In the genomic region with DNA sequence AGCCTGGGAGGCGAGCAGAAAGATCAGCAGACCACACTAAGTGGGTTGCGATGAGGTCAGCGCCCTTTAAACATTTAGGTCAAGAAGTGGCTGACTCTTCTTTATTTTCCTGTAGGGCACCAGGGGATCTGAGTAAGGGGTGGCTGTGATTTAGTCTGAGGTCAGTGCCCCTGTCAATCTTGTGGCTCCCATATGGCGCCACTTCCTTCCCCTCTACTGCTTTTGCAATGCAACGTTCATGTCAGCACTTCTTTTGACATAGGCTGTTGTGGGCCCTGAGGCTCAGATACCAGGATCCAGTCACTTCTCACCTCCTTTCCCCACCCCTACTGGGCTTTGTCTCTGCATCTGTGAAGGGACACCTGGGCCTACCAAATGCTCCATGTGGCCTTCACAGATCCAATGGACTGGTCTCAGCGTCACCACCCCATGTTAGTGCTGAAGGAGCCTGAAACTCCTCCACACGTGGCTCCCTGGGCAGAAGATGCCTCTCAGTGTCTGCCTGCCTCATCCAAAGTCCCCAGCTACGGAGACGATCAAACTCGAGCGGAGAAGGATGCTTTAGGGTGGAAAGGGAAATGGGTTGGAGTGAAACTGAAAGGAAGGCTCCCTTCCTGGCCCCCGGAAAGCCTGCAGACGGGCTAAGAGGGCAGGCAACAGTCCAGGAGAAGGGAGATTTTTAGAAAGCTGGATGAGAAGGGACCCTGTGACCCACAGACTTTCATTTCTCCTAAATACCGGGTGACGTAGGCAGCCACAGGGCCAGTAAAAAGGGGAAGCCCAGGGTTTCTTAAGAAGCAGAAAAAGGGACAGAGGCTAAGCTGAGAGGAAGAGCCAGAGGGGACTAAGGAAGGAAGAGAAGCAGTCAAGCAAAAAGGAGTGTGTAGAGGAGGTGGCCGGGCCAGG, we compare ENCODE assay signal across 8 mouse cellular contexts. TPM values are rescaled to one million over a fixed set of nuclear protein-coding genes. Genes with fewer than 3 reads are reported as not detected.
DNase-seq lines count a peak whose midpoint lies in the region; ATAC-seq and TF ChIP-seq lines count a peak whose summit lies in the region.

No protein-coding gene starts in this region.

- ATAC-seq in kidney, embryonic 14.5 days (ENCODE audit: low FRiP score, low TSS enrichment): no peak
- ATAC-seq in neutrophil, adult 5-6 weeks (ENCODE audit: extremely low read depth, insufficient number of reproducible peaks, low FRiP score, poor library complexity, severe bottlenecking): peak; percentile 75
- no peak for ATAC-seq in hindbrain, embryonic 13.5 days (ENCODE audit: low FRiP score)

- no peak for TF ChIP-seq CTCF in liver, adult 2 months (IDR thresholded peaks at IDR 0.05; ENCODE audit: low read depth, low read length)

- TF ChIP-seq POLR2A in liver, adult 2 months (IDR thresholded peaks at IDR 0.05; ENCODE audit: extremely low read depth, insufficient read depth, low read length): no peak

- peak; percentile 28 for DNase-seq in kidney, adult 11 months
- peak; percentile 67 for DNase-seq in heart, adult 8-10 months (ENCODE audit: low spot score)
- DNase-seq in liver, adult 2 months (ENCODE audit: extremely low read depth, low read depth, low spot score): peak; percentile 58
- no peak for DNase-seq in ovary, postnatal 14 days (ENCODE audit: low spot score)
- no peak for DNase-seq in thymus, adult 18-20 months

- H3K9me3 ChIP-seq in kidney, embryonic 14.5 days (ENCODE audit: control insufficient read depth, low read length): no peaks in the 10 kb centered on the region
- no peaks in the 10 kb centered on the region for H3K9me3 ChIP-seq in hindbrain, embryonic 13.5 days

- no peak overlapping the region for H3K4me2 ChIP-seq in kidney, embryonic 14.5 days (replicated peaks; ENCODE audit: low read depth, low read length)
- no peak overlapping the region for H3K4me2 ChIP-seq in hindbrain, embryonic 13.5 days

- no peak overlapping the region for H3K9ac ChIP-seq in kidney, embryonic 14.5 days (ENCODE audit: low read depth, low read length)
- H3K9ac ChIP-seq in liver, adult 2 months (ENCODE audit: low read depth, low read length): peak overlapping the region; percentile 55
- H3K9ac ChIP-seq in hindbrain, embryonic 13.5 days: no peak overlapping the region

- WGBS in kidney, embryonic 14.5 days: 38% methylated on average over 16 of the region's 16 CpGs
- 65% methylated on average over 16 of the region's 16 CpGs for WGBS in liver, adult 2 months
- WGBS in hindbrain, embryonic 13.5 days: 42% methylated on average over 16 of the region's 16 CpGs

- no peaks in the 10 kb centered on the region for H3K36me3 ChIP-seq in kidney, embryonic 14.5 days (ENCODE audit: control insufficient read depth, insufficient read depth, low read length)
- no peaks in the 10 kb centered on the region for H3K36me3 ChIP-seq in liver, adult 2 months (ENCODE audit: control insufficient read depth, insufficient read depth, low read length)
- H3K36me3 ChIP-seq in hindbrain, embryonic 13.5 days: no peaks in the 10 kb centered on the region

- no peak overlapping the region for H3K4me3 ChIP-seq in kidney, embryonic 14.5 days (ENCODE audit: low read length)
- peak overlapping the region; percentile 64; the same call in 1 of the 2 replicates for H3K4me3 ChIP-seq in liver, adult 2 months (ENCODE audit: insufficient read depth, low read depth, low read length)
- H3K4me3 ChIP-seq in hindbrain, embryonic 13.5 days: no peak overlapping the region

- peaks cover 3% of the 10 kb centered on the region; the same call in 1 of the 2 replicates for H3K79me2 ChIP-seq in liver, adult 2 months (ENCODE audit: control insufficient read depth, insufficient read depth, low read length)

- H3K27me3 ChIP-seq in kidney, embryonic 14.5 days (ENCODE audit: control insufficient read depth, insufficient read depth, low read length): 0 out of 2 replicates have a peak, but pooled peaks cover 5% of the 10 kb centered on the region
- no peaks in the 10 kb centered on the region for H3K27me3 ChIP-seq in liver, adult 2 months (ENCODE audit: control insufficient read depth, insufficient read depth, low read length)
- no peaks in the 10 kb centered on the region for H3K27me3 ChIP-seq in hindbrain, embryonic 13.5 days

- H3K27ac ChIP-seq in kidney, embryonic 14.5 days (ENCODE audit: low read depth, low read length): no peak overlapping the region
- peak overlapping the region; percentile 64 for H3K27ac ChIP-seq in liver, adult 2 months (replicated peaks; ENCODE audit: insufficient read depth, low read depth, low read length)
- H3K27ac ChIP-seq in hindbrain, embryonic 13.5 days: no peak overlapping the region

- H3K4me1 ChIP-seq in kidney, embryonic 14.5 days (ENCODE audit: control insufficient read depth, insufficient read depth, low read length): peaks cover 4% of the 10 kb centered on the region; the same call in 1 of the 2 replicates
- no peaks in the 10 kb centered on the region for H3K4me1 ChIP-seq in liver, adult 2 months (ENCODE audit: control insufficient read depth, insufficient read depth, low read length)
- peaks cover 16% of the 10 kb centered on the region for H3K4me1 ChIP-seq in hindbrain, embryonic 13.5 days (replicated peaks)

RNA-seq across cellular contexts. Expression of gene Slc15a3, which starts 2.4 kb away (rescaled TPM):
- polyA plus RNA-seq in kidney, embryonic 14.5 days (2014; fragmentation: Nextera tagmentation; extraction: Ambion mirVana): 0.44 and 0.69 TPM in 2 replicates
- total RNA-seq in heart, adult 8-10 months (2022): 1 to 10 TPM; 1.7 to 2.7 (median 2.1) TPM
- total RNA-seq in liver, adult 2 months (2014; rRNA removed): 3.3 and 5.6 TPM in 2 replicates
- polyA plus RNA-seq in liver, adult 2 months (2012; rRNA removed): 6.2 and 10.6 TPM in 2 replicates
- total RNA-seq in neutrophil, adult 5-6 weeks (2017): 54.1 and 61.9 TPM in 2 replicates
- polyA plus RNA-seq in hindbrain, embryonic 13.5 days (2015; fragmentation: Nextera tagmentation; extraction: Ambion mirVana): 0.25 and 0.36 TPM in 2 replicates

RNA-seq across cellular contexts. Expression of gene Cd6, which starts 12.1 kb away (rescaled TPM):
- polyA plus RNA-seq in kidney, embryonic 14.5 days (2014; fragmentation: Nextera tagmentation; extraction: Ambion mirVana): 0.09 TPM in 1 of 2 replicates, not detected in the other
- total RNA-seq in heart, adult 8-10 months (2022): under 1 TPM in 1 of 4 experiments, not detected in 3; 0.37 TPM
- total RNA-seq in liver, adult 2 months (2014; rRNA removed): 0.18 and 0.20 TPM in 2 replicates
- 0.36 and 0.44 TPM in 2 replicates for polyA plus RNA-seq in liver, adult 2 months (2012; rRNA removed)
- 10.7 and 11.2 TPM in 2 replicates for total RNA-seq in neutrophil, adult 5-6 weeks (2017)
- not detected in 2 replicates for polyA plus RNA-seq in hindbrain, embryonic 13.5 days (2015; fragmentation: Nextera tagmentation; extraction: Ambion mirVana)

RNA-seq across cellular contexts. Expression of gene Tmem132a, which starts 27.8 kb away (rescaled TPM):
- 65.2 and 71.5 TPM in 2 replicates for polyA plus RNA-seq in kidney, embryonic 14.5 days (2014; fragmentation: Nextera tagmentation; extraction: Ambion mirVana)
- 10 to 100 TPM in 3 of 4 experiments, 1 to 10 TPM in 1; 9.2 to 11.3 (median 10.9) TPM for total RNA-seq in heart, adult 8-10 months (2022)
- total RNA-seq in liver, adult 2 months (2014; rRNA removed): 0.18 and 0.40 TPM in 2 replicates
- 0.75 and 0.90 TPM in 2 replicates for polyA plus RNA-seq in liver, adult 2 months (2012; rRNA removed)
- total RNA-seq in neutrophil, adult 5-6 weeks (2017): 1.5 and 2.1 TPM in 2 replicates
- 174 and 180 TPM in 2 replicates for polyA plus RNA-seq in hindbrain, embryonic 13.5 days (2015; fragmentation: Nextera tagmentation; extraction: Ambion mirVana)

RNA-seq across cellular contexts. Expression of gene Tmem109, which starts 39.8 kb away (rescaled TPM):
- polyA plus RNA-seq in kidney, embryonic 14.5 days (2014; fragmentation: Nextera tagmentation; extraction: Ambion mirVana): 87.6 and 90.9 TPM in 2 replicates
- total RNA-seq in heart, adult 8-10 months (2022): 100 to 1,000 TPM; 103 to 117 (median 104) TPM
- total RNA-seq in liver, adult 2 months (2014; rRNA removed): 7.1 and 8.9 TPM in 2 replicates
- 32.2 and 35.2 TPM in 2 replicates for polyA plus RNA-seq in liver, adult 2 months (2012; rRNA removed)
- 11.5 and 17.2 TPM in 2 replicates for total RNA-seq in neutrophil, adult 5-6 weeks (2017)
- 34.2 and 34.3 TPM in 2 replicates for polyA plus RNA-seq in hindbrain, embryonic 13.5 days (2015; fragmentation: Nextera tagmentation; extraction: Ambion mirVana)

RNA-seq across cellular contexts. Expression of gene Prpf19, which starts 53.1 kb away (rescaled TPM):
- polyA plus RNA-seq in kidney, embryonic 14.5 days (2014; fragmentation: Nextera tagmentation; extraction: Ambion mirVana): 61.0 and 75.7 TPM in 2 replicates
- 100 to 1,000 TPM; 259 to 280 (median 264) TPM for total RNA-seq in heart, adult 8-10 months (2022)
- total RNA-seq in liver, adult 2 months (2014; rRNA removed): 95.5 and 100 TPM in 2 replicates
- polyA plus RNA-seq in liver, adult 2 months (2012; rRNA removed): 150 and 184 TPM in 2 replicates
- 32.0 and 58.0 TPM in 2 replicates for total RNA-seq in neutrophil, adult 5-6 weeks (2017)
- polyA plus RNA-seq in hindbrain, embryonic 13.5 days (2015; fragmentation: Nextera tagmentation; extraction: Ambion mirVana): 40.2 and 42.9 TPM in 2 replicates

Comparison
In these comparisons a context has a peak if more than half of its experiments do, and no peak if none do; other contexts are left out.
1. DNase-seq: peak in kidney, adult 11 months (single experiment), heart, adult 8-10 months (single experiment) and liver, adult 2 months (single experiment); none in ovary, postnatal 14 days (single experiment) and thymus, adult 18-20 months (0 of 2).